Mouse (Mus musculus): ENCODE results near the gene Ankrd11.

The Ankrd11 gene

GRCm38 (mm10) chr8:122925939-122926722 lies 115.9 kb downstream of the Ankrd11 start:
- in situ Hi-C loops (cut with MseI, MboI), result no loop called here

GRCm38 (mm10) chr8:122924091-122924490 lies 118.0 kb downstream of the Ankrd11 start:
- in situ Hi-C loops (cut with MseI, MboI), result no loop called here

- in situ Hi-C loops (cut with MseI, MboI), result no loop called here
Measured at GRCm38 (mm10) chr8:122923431-122924090, 118.5 kb downstream of the Ankrd11 start.

GRCm38 (mm10) chr8:122922945-122923344 lies 119.1 kb downstream of the Ankrd11 start:
- in situ Hi-C loops (cut with MseI, MboI), result no loop called here

GRCm38 (mm10) chr8:122920890-122921289 lies 121.2 kb downstream of the Ankrd11 start:
- in situ Hi-C loops (cut with MseI, MboI), result no loop called here

GRCm38 (mm10) chr8:122918438-122919107 lies 123.5 kb downstream of the Ankrd11 start:
- in situ Hi-C loops (cut with MseI, MboI), result no loop called here

GRCm38 (mm10) chr8:122917531-122918392 lies 124.3 kb downstream of the Ankrd11 start:
- in situ Hi-C loops (cut with MseI, MboI), result no loop called here

GRCm38 (mm10) chr8:122916766-122917165 lies 125.3 kb downstream of the Ankrd11 start:
- in situ Hi-C loops (cut with MseI, MboI), result no loop called here

- in situ Hi-C loops (cut with MseI, MboI), result no loop called here
Measured at GRCm38 (mm10) chr8:122912871-122913270, 129.2 kb downstream of the Ankrd11 start.

GRCm38 (mm10) chr8:122912150-122912549 lies 129.9 kb downstream of the Ankrd11 start:
- in situ Hi-C loops (cut with MseI, MboI), result no loop called here

GRCm38 (mm10) chr8:122906463-122907021 lies 135.5 kb downstream of the Ankrd11 start:
- in situ Hi-C loops (cut with MseI, MboI), result no loop called here

- in situ Hi-C loops (cut with MseI, MboI), result no loop called here
Measured at GRCm38 (mm10) chr8:122905346-122905745, 136.7 kb downstream of the Ankrd11 start.

GRCm38 (mm10) chr8:122904496-122904895 lies 137.6 kb downstream of the Ankrd11 start:
- in situ Hi-C loops (cut with MseI, MboI), result no loop called here

GRCm38 (mm10) chr8:122903002-122903401 lies 139.1 kb downstream of the Ankrd11 start:
- in situ Hi-C loops (cut with MseI, MboI), result no loop called here

GRCm38 (mm10) chr8:122902581-122902980 lies 139.5 kb downstream of the Ankrd11 start:
- in situ Hi-C loops (cut with MseI, MboI), result no loop called here

- in situ Hi-C loops (cut with MseI, MboI), result no loop called here
Measured at GRCm38 (mm10) chr8:122901892-122902515, 140.1 kb downstream of the Ankrd11 start.

- in situ Hi-C loops (cut with MseI, MboI), result no loop called here
Measured at GRCm38 (mm10) chr8:122901476-122901875, 140.6 kb downstream of the Ankrd11 start.

- in situ Hi-C loops (cut with MseI, MboI), result no loop called here
Measured at GRCm38 (mm10) chr8:122899085-122899484, 143.0 kb downstream of the Ankrd11 start.

GRCm38 (mm10) chr8:122898473-122898872 lies 143.6 kb downstream of the Ankrd11 start:
- in situ Hi-C loops (cut with MseI, MboI), result no loop called here

- in situ Hi-C loops (cut with MseI, MboI), result no loop called here
Measured at GRCm38 (mm10) chr8:122898018-122898417, 144.1 kb downstream of the Ankrd11 start.

- in situ Hi-C loops (cut with MseI, MboI), result no loop called here
Measured at GRCm38 (mm10) chr8:122897200-122897599, 144.9 kb downstream of the Ankrd11 start.
